Mouse (Mus musculus): Measurements from ENCODE around the gene Ctdspl. TPM values are rescaled to one million over a fixed set of nuclear protein-coding genes. Genes with fewer than 3 reads are reported as not detected.
A peak's percentile ranks its signal among the peaks of the same experiment; 100 is the strongest.

Gene Ctdspl
- polyA plus RNA-seq, 1 experiment from 2014 or later: 17.4 TPM

DNA sequence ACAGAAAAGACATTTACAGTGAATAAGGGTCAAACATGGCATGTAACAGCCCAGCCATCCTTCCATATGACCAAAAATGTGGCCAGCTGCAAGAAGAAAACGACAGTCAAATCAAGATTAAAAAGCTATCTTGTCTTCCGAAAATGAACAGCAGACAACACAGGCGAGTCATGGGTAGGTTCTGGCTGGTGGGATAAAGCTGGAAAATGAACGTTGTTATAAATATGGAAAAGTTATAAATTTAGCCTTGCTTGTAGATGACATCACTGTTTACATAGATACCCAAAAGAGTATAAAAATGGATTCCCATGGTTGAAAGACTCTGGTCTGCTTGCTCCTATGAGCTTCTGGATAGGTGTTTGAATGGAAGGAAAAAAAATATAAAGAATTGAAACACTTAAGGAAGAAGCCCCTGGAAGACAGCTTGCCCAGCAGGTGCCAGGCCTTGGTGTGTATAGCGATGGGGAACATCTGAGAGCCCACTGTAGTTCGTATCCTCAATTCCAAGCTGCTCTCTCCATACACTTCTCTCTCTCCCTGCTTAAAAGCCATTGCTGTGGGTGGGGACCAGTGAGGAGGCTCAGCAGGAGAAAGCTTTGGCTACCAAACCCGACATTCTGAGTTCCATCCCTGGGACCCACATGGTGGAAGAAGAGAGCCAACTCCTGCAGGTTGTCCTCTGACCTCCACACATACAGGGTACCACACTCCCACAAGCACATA lies 90.7 kb downstream of the Ctdspl start:
- no peaks in the 10 kb centered on the region for H3K4me1 ChIP-seq
- H3K4me3 ChIP-seq (replicated peaks): no peak overlapping the region
- H3K9me3 ChIP-seq: no peaks in the 10 kb centered on the region
- ATAC-seq (ENCODE audit: insufficient read depth, low FRiP score, low read depth): no peak
- 70% methylated on average over 7 of the region's 7 CpGs for WGBS
- H3K9ac ChIP-seq: no peak overlapping the region
- no peak overlapping the region for H3K4me2 ChIP-seq
- no peaks in the 10 kb centered on the region for H3K27me3 ChIP-seq (replicated peaks)
- H3K27ac ChIP-seq: no peak overlapping the region
- H3K36me3 ChIP-seq: peaks cover 17% of the 10 kb centered on the region; the same call in 1 of the 2 replicates

DNA sequence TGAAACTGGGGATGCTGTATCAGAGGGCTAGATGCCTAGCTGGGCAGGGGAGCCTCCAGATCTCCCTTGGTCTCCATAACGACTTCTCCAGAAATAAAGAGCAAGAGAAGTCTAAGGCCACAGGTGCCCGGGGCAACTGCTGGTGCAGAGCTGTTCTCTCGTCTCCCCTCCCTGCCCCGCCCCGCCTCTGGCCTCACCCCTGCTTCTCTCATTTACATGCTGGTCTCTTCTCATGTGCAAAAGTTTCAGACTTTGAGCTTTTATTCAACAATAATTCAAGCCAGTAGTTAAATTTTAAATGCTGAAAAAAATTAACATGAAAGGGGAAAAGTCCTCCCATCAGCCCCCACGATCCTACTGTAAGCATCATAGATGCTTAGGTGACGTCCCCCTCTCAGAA lies 95.5 kb downstream of the Ctdspl start:
- ATAC-seq (ENCODE audit: insufficient read depth, low FRiP score, low read depth): no peak
- Histone ChIP-seq H3K27ac (no peak overlapping the region), H3K9ac (no peak overlapping the region), H3K27me3 (replicated peaks) (no peaks in the 10 kb centered on the region), H3K4me1 (no peaks in the 10 kb centered on the region), H3K4me3 (replicated peaks) (no peak overlapping the region), H3K36me3 (0 out of 2 replicates have a peak, but pooled peaks cover 2% of the 10 kb centered on the region), H3K9me3 (no peaks in the 10 kb centered on the region), H3K4me2 (no peak overlapping the region)
- WGBS: 72% methylated on average over 7 of the region's 7 CpGs

DNA sequence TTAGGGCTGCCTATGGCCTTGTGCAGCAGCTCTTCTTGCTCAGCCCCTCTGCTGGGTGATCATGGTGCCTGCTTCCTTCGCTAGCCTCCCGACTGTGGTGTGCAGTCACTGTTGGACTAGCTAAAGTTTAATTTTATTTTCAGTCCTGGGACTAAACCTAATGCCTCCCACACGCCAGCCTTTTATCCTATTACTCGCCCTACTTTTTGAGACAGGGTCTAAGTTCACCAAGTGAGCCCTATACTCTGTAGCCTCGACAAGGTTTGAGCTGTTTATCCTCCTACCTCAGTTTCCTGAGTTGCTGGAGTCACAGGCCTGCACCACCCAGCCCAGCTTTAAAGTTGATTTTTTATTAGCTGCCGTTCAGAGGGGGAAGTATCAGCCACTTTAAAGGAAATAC lies 99.0 kb downstream of the Ctdspl start:
- no peak for ATAC-seq (ENCODE audit: insufficient read depth, low FRiP score, low read depth)
- Histone ChIP-seq H3K27ac (peak overlapping the region; percentile 16; the same call in 1 of the 2 replicates), H3K9me3 (no peaks in the 10 kb centered on the region), H3K4me1 (no peaks in the 10 kb centered on the region), H3K36me3 (no peaks in the 10 kb centered on the region; the same call in 1 of the 2 replicates), H3K4me3 (replicated peaks) (no peak overlapping the region), H3K4me2 (no peak overlapping the region), H3K27me3 (replicated peaks) (no peaks in the 10 kb centered on the region), H3K9ac (no peak overlapping the region)
- 69% methylated on average over 6 of the region's 6 CpGs for WGBS

DNA sequence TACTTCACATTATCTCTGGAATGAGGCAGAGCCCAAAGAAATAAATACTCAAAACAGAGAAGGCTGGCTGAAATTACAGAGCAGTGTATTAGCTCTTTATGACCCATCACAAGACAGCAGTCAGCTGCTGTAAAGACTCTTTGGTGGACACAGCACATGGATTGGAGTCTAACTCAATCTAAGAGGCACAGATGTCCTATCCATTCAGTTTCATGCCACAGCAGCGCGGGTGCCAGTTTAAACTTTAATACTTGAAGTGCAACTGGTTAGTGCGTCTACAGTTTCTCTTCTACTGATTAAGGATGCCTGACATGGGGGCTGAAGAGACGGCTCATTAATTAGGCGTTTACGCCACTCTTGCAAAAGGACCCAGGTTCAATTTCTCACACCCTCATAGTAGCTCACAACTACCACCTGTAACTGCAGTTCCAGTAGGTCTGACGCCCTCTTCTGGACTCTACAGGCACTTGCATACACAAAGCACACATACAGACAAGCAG lies 99.6 kb downstream of the Ctdspl start:
- no peaks in the 10 kb centered on the region for H3K27me3 ChIP-seq (replicated peaks)
- WGBS: 90% methylated on average over 7 of the region's 7 CpGs
- no peak overlapping the region for H3K9ac ChIP-seq
- ATAC-seq (ENCODE audit: insufficient read depth, low FRiP score, low read depth): no peak
- no peaks in the 10 kb centered on the region for H3K4me1 ChIP-seq
- no peaks in the 10 kb centered on the region for H3K9me3 ChIP-seq
- no peak overlapping the region for H3K4me3 ChIP-seq (replicated peaks)
- no peak overlapping the region for H3K27ac ChIP-seq
- no peaks in the 10 kb centered on the region; the same call in 1 of the 2 replicates for H3K36me3 ChIP-seq
- H3K4me2 ChIP-seq: no peak overlapping the region

DNA sequence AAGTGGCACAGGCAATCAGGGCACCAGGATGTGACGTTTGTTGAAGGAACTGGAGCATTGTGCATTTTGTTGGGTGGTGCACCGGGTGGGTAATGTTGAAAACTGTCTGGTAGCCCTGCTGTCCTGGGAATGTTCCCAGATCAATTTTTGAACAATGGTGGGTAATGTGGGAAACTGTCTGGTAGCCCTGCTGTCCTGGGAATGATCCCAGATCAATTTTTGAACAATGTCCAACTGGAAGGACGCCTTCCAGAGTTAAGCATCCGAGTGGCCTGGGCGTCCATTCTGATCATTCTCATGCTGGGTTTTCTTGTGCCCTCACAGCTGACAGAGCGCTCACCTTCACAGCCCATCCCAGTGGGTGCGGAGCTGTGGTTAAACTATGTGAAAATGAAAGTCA lies 101.1 kb downstream of the Ctdspl start:
- Histone ChIP-seq H3K4me3 (replicated peaks) (no peak overlapping the region), H3K27me3 (replicated peaks) (no peaks in the 10 kb centered on the region), H3K4me1 (no peaks in the 10 kb centered on the region), H3K4me2 (no peak overlapping the region), H3K36me3 (no peaks in the 10 kb centered on the region; the same call in 1 of the 2 replicates), H3K9me3 (no peaks in the 10 kb centered on the region), H3K27ac (no peak overlapping the region), H3K9ac (no peak overlapping the region)
- 87% methylated on average over 7 of the region's 7 CpGs for WGBS
- ATAC-seq (ENCODE audit: insufficient read depth, low FRiP score, low read depth): no peak

DNA sequence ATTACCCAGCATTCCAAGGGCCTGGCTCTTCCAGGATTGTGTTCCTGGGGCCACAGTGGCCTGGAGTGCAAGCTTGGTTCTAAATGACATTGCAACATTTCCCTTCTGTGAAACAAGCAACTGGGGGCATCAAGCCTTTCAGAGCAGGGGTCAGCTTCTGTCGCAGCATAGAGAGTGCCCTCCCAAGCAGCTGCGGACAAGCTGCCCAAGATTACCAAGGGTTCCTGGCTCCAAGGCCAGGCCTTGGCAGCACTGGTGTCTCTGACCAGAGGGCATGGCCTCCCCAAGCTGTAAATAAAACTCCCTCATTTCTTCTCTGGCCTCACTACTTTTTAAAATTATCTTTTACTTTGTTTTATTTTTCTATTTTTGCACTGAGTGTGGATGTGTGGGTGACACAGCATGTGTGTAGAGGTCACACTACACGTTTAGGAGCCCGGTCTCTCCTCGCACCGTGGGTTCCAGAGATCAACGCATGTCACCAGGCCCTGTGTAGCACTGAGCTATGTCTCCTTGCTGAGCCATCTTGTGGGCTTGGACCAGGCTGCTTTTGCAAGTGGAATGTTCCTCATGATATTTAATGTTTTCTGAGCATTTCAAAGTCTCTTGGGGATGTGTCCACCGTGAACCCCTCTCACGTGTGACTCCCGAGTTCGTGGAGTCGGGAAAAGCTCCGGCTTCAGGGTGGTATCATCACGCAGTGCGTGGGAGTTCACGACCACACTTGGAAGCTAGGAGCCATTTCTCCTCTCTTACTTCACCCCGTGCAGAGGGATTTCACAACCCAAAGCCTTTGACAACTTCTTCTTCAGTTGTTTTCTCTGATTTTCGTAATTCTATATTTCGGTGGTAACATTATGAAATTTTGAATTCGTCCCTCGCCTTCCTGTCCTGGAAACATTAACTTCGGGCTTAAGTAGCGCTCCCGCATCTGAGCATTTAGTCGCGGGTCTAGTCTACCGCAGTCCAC lies 102.3 kb downstream of the Ctdspl start:
- H3K4me2 ChIP-seq: no peak overlapping the region
- H3K4me1 ChIP-seq: no peaks in the 10 kb centered on the region
- H3K36me3 ChIP-seq: peaks cover 3% of the 10 kb centered on the region; the same call in 1 of the 2 replicates
- H3K4me3 ChIP-seq (replicated peaks): no peak overlapping the region
- WGBS: 94% methylated on average over 27 of the region's 27 CpGs
- H3K27me3 ChIP-seq (replicated peaks): no peaks in the 10 kb centered on the region
- no peak overlapping the region for H3K9ac ChIP-seq
- H3K9me3 ChIP-seq: no peaks in the 10 kb centered on the region
- no peak for ATAC-seq (ENCODE audit: insufficient read depth, low FRiP score, low read depth)
- no peak overlapping the region for H3K27ac ChIP-seq

DNA sequence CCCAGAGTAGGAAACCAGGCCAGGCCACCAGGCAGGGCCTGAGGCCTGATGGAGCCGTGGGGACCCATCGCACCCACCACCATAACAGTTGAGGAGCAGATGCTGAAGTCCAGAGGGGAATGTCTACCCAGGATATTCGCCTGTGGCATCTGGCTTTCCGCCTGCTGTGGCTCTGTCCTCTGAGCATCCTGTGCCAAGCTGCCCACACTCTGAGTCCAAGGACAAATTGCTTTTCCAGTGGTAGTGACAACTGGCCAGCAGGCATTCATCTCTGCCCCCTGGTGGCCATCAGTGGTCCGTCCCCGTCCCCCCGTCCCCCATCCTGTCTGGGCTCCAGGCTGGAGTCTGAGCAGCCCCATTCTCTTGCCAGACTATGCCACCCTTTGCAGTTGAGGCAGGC lies 103.3 kb downstream of the Ctdspl start:
- Histone ChIP-seq H3K4me2 (no peak overlapping the region), H3K36me3 (peaks cover 9% of the 10 kb centered on the region), H3K9ac (no peak overlapping the region), H3K27me3 (replicated peaks) (no peaks in the 10 kb centered on the region), H3K4me3 (replicated peaks) (no peak overlapping the region), H3K27ac (no peak overlapping the region), H3K4me1 (no peaks in the 10 kb centered on the region), H3K9me3 (no peaks in the 10 kb centered on the region)
- WGBS: 65% methylated on average over 7 of the region's 7 CpGs
- peak; percentile 54; the same call in 1 of the 2 replicates for ATAC-seq (ENCODE audit: insufficient read depth, low FRiP score, low read depth)

DNA sequence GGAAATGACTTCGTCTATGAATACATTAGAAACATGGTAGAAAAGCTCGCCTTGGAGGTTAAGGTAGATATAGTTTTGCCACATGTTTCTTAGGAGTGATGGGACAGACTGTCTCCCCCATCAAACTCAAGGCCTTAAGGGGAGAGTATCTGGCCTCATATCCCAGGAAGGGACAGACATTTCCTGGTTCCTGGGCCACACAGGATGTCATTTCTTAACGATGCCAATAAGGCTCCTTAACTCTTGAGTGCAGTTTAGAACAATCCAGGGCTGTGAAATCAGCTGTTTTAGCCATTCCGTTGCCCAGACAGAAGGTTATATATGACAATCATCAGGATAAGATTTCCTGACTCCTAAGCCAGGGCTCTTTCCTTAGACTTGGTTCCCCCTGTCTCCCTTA lies 104.8 kb downstream of the Ctdspl start:
- no peak overlapping the region for H3K9ac ChIP-seq
- 85% methylated on average over 4 of the region's 4 CpGs for WGBS
- no peak for ATAC-seq (ENCODE audit: insufficient read depth, low FRiP score, low read depth)
- H3K27ac ChIP-seq: no peak overlapping the region
- H3K4me1 ChIP-seq: 0 out of 2 replicates have a peak, but pooled peaks cover 4% of the 10 kb centered on the region
- no peak overlapping the region for H3K4me3 ChIP-seq (replicated peaks)
- no peak overlapping the region for H3K4me2 ChIP-seq
- no peaks in the 10 kb centered on the region for H3K9me3 ChIP-seq
- H3K27me3 ChIP-seq (replicated peaks): no peaks in the 10 kb centered on the region
- peaks cover 9% of the 10 kb centered on the region for H3K36me3 ChIP-seq

DNA sequence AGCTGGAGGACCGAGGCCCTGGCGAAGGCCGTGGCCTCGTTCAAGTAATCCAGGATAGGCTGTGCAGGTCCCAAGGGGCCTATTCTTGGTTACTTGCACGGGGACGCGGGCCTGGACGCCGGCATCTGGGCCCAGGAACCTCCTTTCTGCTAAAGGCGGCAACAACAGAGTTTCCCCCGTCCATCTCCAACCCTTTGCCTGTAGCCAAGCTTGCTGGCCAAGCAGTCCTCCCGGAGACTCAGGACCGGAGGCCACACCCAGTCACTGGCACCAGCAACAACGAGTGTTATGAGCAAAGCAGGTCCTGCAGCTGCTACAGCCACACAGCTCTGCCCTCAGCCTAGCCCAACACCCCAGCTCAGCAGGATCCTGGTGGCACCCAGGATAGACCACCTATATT lies 105.5 kb downstream of the Ctdspl start:
- 0 out of 2 replicates have a peak, but pooled peaks cover 4% of the 10 kb centered on the region for H3K4me1 ChIP-seq
- H3K27me3 ChIP-seq (replicated peaks): no peaks in the 10 kb centered on the region
- H3K36me3 ChIP-seq: peaks cover 9% of the 10 kb centered on the region
- 80% methylated on average over 14 of the region's 14 CpGs for WGBS
- H3K9me3 ChIP-seq: no peaks in the 10 kb centered on the region
- no peak for ATAC-seq (ENCODE audit: insufficient read depth, low FRiP score, low read depth)
- no peak overlapping the region for H3K4me2 ChIP-seq
- no peak overlapping the region for H3K9ac ChIP-seq
- H3K4me3 ChIP-seq (replicated peaks): no peak overlapping the region
- no peak overlapping the region for H3K27ac ChIP-seq

DNA sequence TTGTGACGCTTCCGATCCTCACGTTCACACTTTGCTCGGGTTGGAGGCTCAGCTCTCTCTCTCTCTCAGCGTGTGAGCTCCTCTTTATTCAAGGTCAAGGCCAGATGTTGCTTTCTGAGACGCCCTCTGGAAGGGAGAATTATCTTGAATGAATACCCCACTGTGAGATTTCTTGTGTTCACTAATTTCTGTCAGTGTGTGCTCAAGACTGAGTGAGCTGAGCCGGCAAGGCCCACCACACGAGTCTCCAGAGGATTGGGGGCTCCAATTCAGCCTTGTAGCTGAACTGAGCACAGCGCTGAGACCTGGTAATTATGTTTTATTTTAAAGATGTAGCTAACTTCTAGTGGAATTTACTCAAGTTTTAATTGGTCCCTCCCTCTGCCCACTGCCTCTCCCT lies 106.3 kb downstream of the Ctdspl start:
- Histone ChIP-seq H3K36me3 (peaks cover 9% of the 10 kb centered on the region), H3K9ac (no peak overlapping the region), H3K9me3 (no peaks in the 10 kb centered on the region), H3K4me1 (0 out of 2 replicates have a peak, but pooled peaks cover 4% of the 10 kb centered on the region), H3K4me3 (replicated peaks) (no peak overlapping the region), H3K27me3 (replicated peaks) (no peaks in the 10 kb centered on the region), H3K4me2 (no peak overlapping the region), H3K27ac (no peak overlapping the region)
- no peak for ATAC-seq (ENCODE audit: insufficient read depth, low FRiP score, low read depth)
- WGBS: 73% methylated on average over 9 of the region's 9 CpGs

DNA sequence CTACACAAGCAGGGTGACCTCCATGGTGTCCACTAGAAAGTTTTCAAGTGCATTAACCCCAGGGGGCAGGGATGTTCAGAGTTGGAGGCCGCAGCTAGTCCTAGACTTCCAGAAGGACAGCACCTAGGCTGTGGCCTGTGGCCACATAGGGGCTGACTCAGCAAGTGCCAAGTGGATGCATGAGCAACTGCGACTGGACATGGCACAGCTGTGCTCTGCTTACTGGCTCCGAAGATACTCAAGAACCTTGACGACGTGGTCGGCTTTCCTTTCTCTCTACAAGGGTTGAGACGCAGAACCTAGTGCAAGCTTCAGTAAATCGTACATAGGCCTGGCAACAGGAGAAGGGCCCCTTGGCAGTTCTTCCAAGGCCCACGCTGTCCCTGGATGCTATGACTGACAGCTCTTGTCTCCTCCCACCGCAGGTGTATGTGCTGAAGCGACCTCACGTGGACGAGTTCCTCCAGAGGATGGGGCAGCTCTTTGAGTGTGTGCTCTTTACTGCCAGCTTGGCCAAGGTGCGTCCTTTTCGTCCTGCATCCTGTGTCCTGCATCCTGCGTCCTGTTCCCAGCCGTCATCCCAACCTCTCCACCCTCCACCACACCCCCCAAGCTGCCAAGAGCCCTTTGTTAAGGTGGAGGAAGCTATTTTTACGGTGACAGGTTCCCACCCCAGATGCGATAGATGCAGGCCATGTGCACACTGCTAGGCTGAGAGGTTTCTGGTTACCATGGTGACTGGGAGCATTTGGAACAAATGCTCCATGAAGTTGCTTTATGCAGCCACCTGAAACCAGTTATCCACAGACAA lies 107.1 kb downstream of the Ctdspl start:
- no peaks in the 10 kb centered on the region for H3K27me3 ChIP-seq (replicated peaks)
- ATAC-seq (ENCODE audit: insufficient read depth, low FRiP score, low read depth): no peak
- no peak overlapping the region for H3K9ac ChIP-seq
- H3K4me1 ChIP-seq: 0 out of 2 replicates have a peak, but pooled peaks cover 4% of the 10 kb centered on the region
- H3K27ac ChIP-seq: no peak overlapping the region
- no peak overlapping the region for H3K4me2 ChIP-seq
- no peaks in the 10 kb centered on the region for H3K9me3 ChIP-seq
- WGBS: 79% methylated on average over 19 of the region's 19 CpGs
- no peak overlapping the region for H3K4me3 ChIP-seq (replicated peaks)
- peaks cover 13% of the 10 kb centered on the region for H3K36me3 ChIP-seq

All from stomach, embryonic 15.5 days (tissue).